Mouse (Mus musculus): ENCODE measurements around the gene Pank2.
"Not testable (repeated sequence)": the region's sequence is repeated elsewhere in the genome, so short reads cannot be mapped to it uniquely, and the experiment has no call there.

Pank2 gene

GRCm38 (mm10) chr2:131262213-131262672 is at the start of gene Pank2:
TSS of gene Pank2 (plus strand) at chr2:131262495.
- DNase-seq (ENCODE audit: extremely low read depth, insufficient read length, low spot score) = peak; percentile 96

GRCm38 (mm10) chr2:131213773-131214172 is 48.5 kb upstream of the Pank2 start:
- DNase-seq (ENCODE audit: extremely low read depth, insufficient read length, low spot score) = no peak

- DNase-seq (ENCODE audit: extremely low read depth, insufficient read length, low spot score) = no peak
These were observed 46.1 kb upstream of the Pank2 start for GRCm38 (mm10) chr2:131215941-131216858.

- DNase-seq (ENCODE audit: extremely low read depth, insufficient read length, low spot score) = no peak
These were observed 42.3 kb upstream of the Pank2 start for GRCm38 (mm10) chr2:131220030-131220429.

DNA sequence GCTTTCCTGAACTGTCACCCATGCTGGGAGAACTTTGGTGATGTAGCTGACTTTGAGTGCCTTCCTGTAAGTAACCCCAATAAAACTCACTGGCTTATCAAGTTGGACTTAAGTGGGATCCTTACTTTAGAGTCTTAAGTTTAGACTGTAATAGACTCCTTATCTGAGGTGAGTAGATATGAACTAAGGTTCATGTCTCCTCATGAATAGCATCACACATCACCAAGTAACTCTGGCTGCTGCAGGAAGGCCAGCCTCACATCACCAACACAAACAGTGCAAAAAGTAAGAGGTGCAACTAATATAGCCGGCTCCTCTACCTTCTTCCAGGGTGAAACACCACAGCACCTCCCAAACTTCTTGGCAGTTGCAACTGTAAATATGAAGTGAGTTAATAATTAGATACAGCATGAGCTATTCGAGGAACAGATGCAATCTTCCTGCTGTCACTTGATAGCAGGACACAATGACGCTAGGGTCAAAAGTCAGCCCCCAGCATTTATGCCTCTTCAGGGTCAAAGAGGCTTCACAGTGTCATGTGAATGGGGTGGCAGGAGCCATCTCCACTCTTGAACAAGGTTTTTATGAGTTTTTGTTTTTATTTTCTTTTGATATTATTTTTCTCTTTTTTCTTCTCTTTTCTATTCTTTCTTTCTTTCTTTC is 40.3 kb upstream of the Pank2 start:
- DNase-seq (ENCODE audit: extremely low read depth, insufficient read length, low spot score) = no peak

- DNase-seq (ENCODE audit: extremely low read depth, insufficient read length, low spot score) = no peak
These were observed 39.7 kb upstream of the Pank2 start for GRCm38 (mm10) chr2:131222562-131222961.

DNA sequence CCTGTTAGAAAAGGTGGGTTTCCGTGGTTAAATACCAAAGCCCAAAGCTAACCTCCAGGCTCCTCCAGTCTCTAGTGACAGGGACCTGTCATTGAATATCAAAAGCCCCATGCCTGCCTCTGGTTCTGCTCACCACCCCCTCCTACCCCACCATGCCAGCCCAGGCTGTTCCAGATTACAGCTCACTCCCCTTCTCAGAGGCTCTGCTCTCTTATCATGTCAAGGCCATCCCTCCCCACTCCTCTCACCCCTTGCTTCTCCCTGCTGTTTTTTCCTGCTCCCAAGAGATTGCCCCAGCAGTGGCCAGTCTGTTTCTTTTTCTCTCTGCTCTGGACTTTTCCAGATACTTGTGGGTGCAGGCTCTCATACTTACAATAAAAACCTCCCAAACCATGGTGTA is 38.7 kb upstream of the Pank2 start:
- no peak for DNase-seq (ENCODE audit: extremely low read depth, insufficient read length, low spot score)

GRCm38 (mm10) chr2:131225178-131225577 is 37.1 kb upstream of the Pank2 start:
- DNase-seq (ENCODE audit: extremely low read depth, insufficient read length, low spot score) = no peak

DNA sequence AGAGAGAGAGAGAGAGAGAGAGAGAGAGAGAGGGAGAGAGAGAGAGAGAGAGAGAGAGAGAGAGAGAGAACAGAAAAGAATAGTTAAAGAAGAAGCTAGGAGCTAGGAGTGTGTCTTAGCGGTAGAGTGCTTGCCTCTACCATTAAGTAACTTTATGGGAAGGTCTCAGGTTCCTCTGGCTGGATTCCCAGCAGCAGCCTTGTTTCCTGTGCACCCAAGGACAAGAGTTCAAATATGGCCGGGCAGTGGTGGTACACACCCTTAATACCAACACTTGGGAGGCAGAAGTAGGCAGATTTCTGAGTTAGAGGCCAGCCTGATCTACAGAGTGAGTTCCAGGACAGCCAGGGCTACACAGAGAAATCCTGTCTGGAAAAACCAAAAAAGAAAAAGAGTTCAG is 35.6 kb upstream of the Pank2 start:
- not testable (repeated sequence) for DNase-seq (ENCODE audit: extremely low read depth, insufficient read length, low spot score)

DNA sequence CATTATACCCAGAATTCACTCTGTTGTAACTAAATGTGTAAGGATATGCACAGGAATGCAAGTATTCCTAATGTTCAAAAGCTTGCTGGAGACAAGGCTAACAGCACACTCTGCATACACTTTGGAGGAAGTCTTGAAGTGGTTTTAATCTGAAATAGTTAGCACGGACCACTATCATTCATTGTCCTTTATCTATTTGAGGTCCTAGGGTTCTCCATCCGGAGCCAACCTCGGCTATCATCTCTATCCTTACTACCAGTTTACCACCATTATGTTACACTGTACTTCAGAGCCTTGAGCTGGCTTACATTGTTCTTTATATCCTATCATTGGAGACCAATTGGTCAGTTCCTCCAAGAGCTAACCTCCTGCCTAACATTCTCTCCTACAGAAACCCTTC is 35.1 kb upstream of the Pank2 start:
- DNase-seq (ENCODE audit: extremely low read depth, insufficient read length, low spot score) = no peak

DNA sequence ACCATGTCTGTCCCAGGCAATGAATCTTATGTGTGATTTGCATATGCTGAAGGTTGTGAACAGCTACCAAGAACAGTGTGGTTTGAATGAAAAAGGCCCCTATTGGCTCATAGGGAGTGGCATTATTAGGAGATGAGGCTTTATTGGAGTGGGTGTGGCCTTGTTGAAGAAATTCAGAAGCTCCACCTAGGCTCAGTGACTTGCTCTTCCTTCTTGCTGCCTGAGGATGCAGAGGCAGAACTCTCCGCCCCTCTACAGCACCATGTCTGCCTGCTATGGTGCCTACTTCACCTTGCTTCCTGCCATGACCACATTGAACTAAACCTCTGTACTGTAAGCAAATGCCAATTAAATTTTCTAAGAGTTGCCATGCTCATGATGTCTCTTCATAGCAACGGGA is 29.7 kb upstream of the Pank2 start:
- DNase-seq (ENCODE audit: extremely low read depth, insufficient read length, low spot score) = no peak

DNA sequence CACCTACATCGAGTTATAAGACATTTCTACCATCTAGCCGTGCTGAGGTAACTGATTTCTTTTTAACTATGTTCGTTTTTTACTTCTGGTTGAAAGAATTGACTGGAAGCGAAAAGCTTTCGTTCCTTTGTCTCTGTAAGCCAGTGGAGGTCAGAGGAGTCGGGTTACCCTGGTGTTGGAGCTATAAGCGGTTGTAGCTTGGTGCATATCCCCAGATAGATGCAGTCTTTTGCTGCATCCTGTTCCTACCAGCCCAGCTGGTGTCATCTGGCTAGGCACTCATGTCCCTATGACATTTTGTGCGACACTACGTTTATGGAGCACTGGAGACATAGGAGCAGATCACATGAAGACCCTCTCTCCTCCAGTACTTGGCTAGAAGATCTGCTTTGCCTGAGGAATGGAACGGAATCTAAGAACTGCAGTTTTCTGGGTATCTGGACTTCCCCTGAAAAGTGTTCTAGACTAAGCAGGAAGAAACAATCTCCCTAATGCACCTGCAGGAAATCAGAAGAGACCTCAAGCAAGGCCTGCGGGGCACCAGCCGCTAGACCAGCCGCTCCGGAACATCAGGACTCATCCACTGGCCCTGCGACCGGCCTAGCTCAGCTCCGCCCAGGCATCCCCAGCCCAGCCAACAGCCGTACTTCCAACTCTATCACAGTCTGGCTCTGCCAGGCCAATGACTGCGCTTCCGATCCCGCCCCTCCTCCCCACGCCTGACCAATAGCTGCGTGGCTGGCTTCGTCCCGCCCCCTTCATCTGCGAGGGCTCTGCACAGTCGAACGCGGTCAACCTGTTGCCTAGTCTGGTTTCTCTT is 28.8 kb upstream of the Pank2 start, which contains the start of gene Mavs:
Gene Mavs (plus strand): TSS at position 757 of the 820 bp plus-strand sequence.
- DNase-seq (ENCODE audit: extremely low read depth, insufficient read length, low spot score) = peak; percentile 97

- DNase-seq (ENCODE audit: extremely low read depth, insufficient read length, low spot score) = no peak
These were observed 28.1 kb upstream of the Pank2 start for GRCm38 (mm10) chr2:131234127-131234650.

DNA sequence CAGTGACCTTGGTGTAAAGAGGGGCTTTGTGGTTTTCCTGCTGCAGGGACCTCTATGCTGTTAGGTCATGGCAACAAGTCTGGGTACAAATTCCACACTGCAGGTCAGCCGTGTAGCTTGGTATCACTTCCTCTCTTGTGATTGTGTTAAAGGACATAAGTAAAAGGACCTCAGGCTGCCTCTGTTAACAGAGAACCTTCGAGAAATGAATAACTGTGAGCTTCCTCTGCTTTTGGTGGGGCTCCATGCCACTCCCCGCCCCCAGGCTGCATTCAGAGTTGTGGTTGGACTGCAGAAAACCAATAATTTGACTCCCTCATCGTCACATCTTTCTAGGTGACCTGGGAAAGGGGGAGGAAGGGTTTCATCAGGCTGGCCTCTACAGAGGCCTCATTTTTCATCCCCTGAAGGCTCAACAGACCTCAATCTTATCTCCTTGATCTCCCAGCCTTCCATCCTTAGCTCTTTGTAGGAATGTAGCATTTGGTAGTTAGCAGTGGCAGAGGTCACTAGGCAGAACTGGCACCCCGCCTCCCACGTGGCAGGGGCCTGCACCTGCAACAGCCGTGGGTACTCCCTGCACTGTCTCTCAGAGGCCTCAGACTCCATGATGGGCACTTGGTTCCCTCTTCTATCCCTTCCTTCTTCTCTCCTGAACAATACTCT is 27.2 kb upstream of the Pank2 start:
- DNase-seq (ENCODE audit: extremely low read depth, insufficient read length, low spot score) = peak; percentile 40

- no peak for DNase-seq (ENCODE audit: extremely low read depth, insufficient read length, low spot score)
These were observed 20.1 kb upstream of the Pank2 start for GRCm38 (mm10) chr2:131242180-131242579.

DNA sequence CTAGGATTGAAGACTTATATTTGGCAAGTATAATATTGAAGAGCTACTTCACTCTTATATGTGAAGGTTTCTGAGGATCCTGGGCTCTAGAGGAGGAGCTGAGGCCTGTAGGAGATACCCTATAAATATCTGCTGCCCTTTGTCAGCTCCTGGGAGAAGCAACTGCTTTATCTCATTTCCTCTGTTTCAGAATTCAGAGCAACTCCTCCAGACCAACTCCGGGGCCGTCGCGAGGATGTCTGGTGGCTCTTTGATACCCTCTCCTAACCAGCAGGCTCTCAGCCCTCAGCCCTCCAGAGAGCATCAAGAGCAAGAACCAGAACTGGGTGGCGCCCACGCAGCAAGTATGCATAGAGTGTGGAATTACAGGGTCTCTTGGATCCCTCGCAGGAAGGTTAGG is 19.4 kb upstream of the Pank2 start:
- no peak for DNase-seq (ENCODE audit: extremely low read depth, insufficient read length, low spot score)

DNA sequence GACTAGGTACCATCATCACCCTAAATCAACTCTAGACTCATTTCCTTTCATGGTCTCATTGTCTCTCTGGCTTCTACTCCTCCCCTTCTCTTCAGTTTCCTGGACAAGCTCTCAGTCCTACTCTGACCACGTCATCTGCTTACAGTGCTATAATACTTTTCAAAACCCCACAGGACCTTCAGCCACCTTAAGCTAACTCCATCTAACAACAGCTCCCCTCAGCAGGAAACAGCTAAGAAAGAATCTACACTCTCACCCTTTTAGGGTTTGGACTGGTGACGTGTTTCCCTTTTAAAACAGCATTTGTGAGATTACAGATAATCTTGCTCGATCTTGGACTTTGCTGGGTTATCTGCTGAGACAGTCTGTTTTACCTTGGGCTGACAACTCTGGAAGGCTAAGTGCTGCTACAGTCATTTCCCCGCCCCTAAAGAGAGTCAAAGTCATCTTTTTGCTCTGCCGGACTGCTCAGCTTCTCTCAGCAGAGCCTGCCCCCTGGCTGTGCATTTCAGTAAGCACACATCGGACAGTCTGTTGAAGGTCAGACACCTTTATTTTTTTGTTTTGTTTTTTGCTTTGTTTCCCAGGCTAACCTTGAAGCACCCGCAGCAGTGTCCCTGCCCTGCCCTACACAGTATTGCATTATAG is 8.5 kb upstream of the Pank2 start:
- peak; percentile 48 for DNase-seq (ENCODE audit: extremely low read depth, insufficient read length, low spot score)

DNA sequence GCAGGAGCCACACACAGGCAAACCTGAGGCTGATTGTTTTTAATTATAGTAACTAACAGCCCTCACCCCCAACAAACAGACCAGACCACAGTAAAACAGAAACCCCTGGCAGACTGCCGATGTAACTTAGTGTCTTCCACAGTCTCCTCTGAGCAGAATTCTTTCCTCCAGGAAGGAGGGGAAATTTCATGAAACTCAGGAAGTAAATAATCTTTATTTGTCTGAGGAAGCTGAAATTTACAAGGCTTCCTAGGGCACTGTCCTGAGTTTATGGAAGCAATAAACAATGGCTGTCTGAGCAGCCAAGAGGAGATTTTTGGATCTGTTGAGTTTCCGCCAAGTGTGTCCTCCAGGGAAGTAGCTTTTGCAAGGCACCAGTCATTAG is 8.0 kb upstream of the Pank2 start:
- DNase-seq (ENCODE audit: extremely low read depth, insufficient read length, low spot score) = no peak

DNA sequence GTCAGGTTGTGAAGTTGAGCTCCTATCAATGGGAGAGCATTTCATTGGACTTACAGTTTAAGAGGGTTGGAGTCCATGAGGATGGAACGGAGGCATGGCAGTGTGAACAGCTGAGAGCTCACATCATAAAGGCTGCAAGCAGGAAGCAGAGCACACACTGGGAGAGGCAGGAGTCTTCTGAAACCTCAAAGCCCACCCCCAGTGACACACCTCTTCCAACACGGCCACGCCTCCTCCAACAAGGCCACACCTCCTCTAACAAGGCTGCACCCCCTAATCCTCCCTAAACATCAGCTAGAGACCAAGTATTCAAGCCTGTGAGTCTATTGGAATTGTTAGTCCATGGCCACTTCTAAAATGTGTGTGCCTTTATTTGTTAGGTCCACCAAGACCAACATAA is 6.6 kb upstream of the Pank2 start:
- no peak for DNase-seq (ENCODE audit: extremely low read depth, insufficient read length, low spot score)

DNA sequence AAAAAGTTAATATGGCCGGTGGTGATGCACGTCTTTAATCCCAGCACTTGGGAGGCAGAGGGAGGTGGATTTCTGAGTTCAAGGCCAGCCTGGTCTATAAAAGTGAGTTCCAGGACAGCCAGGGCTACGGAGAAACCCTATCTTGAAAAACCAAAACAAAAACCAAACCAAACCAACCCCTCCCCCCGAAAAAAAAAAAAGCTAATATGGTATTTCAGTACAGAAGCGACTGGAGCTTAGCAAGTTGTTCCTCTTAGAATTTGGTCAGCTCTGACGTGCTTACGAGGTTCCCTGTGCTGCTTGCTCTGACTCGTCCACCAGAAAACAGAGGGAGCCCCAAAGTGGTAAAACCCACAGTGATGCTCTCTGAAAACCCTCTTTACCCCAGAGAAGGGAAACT is 3.6 kb upstream of the Pank2 start:
- DNase-seq (ENCODE audit: extremely low read depth, insufficient read length, low spot score) = no peak

All from 3134 (cell line).